Mouse (Mus musculus): ENCODE results near the gene Snapin.

Snapin gene

GRCm38 (mm10) chr3:90490696-90491256 lies at the start of gene Snapin:
Gene Snapin, minus strand, starts transcription at chr3:90491033.
- DNase-seq (ENCODE audit: low spot score in 2 of 2), result peak; percentile 96

- peak in 1 of 2 experiments; percentile 54 for DNase-seq (ENCODE audit: low spot score in 2 of 2)
Measured at GRCm38 (mm10) chr3:90537905-90538296, 47.1 kb upstream of the Snapin start.

- peak; percentile 73 to 87 for DNase-seq (ENCODE audit: low spot score in 2 of 2)
Measured at GRCm38 (mm10) chr3:90537141-90537904, 46.5 kb upstream of the Snapin start, which contains the start of gene S100a16. Gene S100a16, plus strand, starts transcription at chr3:90537254.

- no peak for DNase-seq (ENCODE audit: low spot score in 2 of 2)
Measured at GRCm38 (mm10) chr3:90535446-90535845, 44.6 kb upstream of the Snapin start.

- DNase-seq (ENCODE audit: low spot score in 2 of 2), result no peak
Measured at GRCm38 (mm10) chr3:90531713-90532112, 40.9 kb upstream of the Snapin start.

GRCm38 (mm10) chr3:90527291-90527873 lies 36.5 kb upstream of the Snapin start:
- DNase-seq (ENCODE audit: low spot score in 2 of 2), result no peak

GRCm38 (mm10) chr3:90526580-90526979 lies 35.7 kb upstream of the Snapin start, which contains the start of gene S100a14:
Gene S100a14, plus strand, starts transcription at chr3:90526856.
- peak; percentile 69 to 78 for DNase-seq (ENCODE audit: low spot score in 2 of 2)

- no peak for DNase-seq (ENCODE audit: low spot score in 2 of 2)
Measured at GRCm38 (mm10) chr3:90526076-90526475, 35.2 kb upstream of the Snapin start.

- peak in 1 of 2 experiments; percentile 62 for DNase-seq (ENCODE audit: low spot score in 2 of 2)
Measured at GRCm38 (mm10) chr3:90525421-90525820, 34.6 kb upstream of the Snapin start.

GRCm38 (mm10) chr3:90517711-90518110 lies 26.9 kb upstream of the Snapin start:
- no peak for DNase-seq (ENCODE audit: low spot score in 2 of 2)

GRCm38 (mm10) chr3:90515789-90516188 lies 25.0 kb upstream of the Snapin start:
- DNase-seq (ENCODE audit: low spot score in 2 of 2), result no peak

- DNase-seq (ENCODE audit: low spot score in 2 of 2), result peak in 1 of 2 experiments; percentile 38
Measured at GRCm38 (mm10) chr3:90515242-90515641, 24.4 kb upstream of the Snapin start.

- DNase-seq (ENCODE audit: low spot score in 2 of 2), result peak in 1 of 2 experiments; percentile 82
Measured at GRCm38 (mm10) chr3:90514691-90515090, 23.9 kb upstream of the Snapin start.

- DNase-seq (ENCODE audit: low spot score in 2 of 2), result peak; percentile 68 to 85
Measured at GRCm38 (mm10) chr3:90513796-90514590, 23.2 kb upstream of the Snapin start, which contains the start of the genes S100a1 and S100a13. Gene S100a1, minus strand, starts transcription at chr3:90514392. Gene S100a13, plus strand, starts transcription at chr3:90514435.

GRCm38 (mm10) chr3:90512948-90513642 lies 22.3 kb upstream of the Snapin start:
- no peak for DNase-seq (ENCODE audit: low spot score in 2 of 2)

- DNase-seq (ENCODE audit: low spot score in 2 of 2), result no peak
Measured at GRCm38 (mm10) chr3:90512276-90512675, 21.4 kb upstream of the Snapin start.

- no peak for DNase-seq (ENCODE audit: low spot score in 2 of 2)
Measured at GRCm38 (mm10) chr3:90509747-90510123, 18.9 kb upstream of the Snapin start.

GRCm38 (mm10) chr3:90508950-90509746 lies 18.3 kb upstream of the Snapin start, which contains the start of gene Chtop:
Gene Chtop, minus strand, starts transcription at chr3:90509498.
- DNase-seq (ENCODE audit: low spot score in 2 of 2), result peak; percentile 99 to 100

GRCm38 (mm10) chr3:90508287-90508949 lies 17.6 kb upstream of the Snapin start:
- no peak for DNase-seq (ENCODE audit: low spot score in 2 of 2)

- DNase-seq (ENCODE audit: low spot score in 2 of 2), result no peak
Measured at GRCm38 (mm10) chr3:90506362-90506761, 15.5 kb upstream of the Snapin start.

Measured in urinary bladder, postnatal 36 days (tissue).